Mouse (Mus musculus) CH12.LX (cell line): Measurements from ENCODE around the gene Mylk3. TPM values are rescaled to one million over a fixed set of nuclear protein-coding genes. Genes with fewer than 3 reads are reported as not detected.

ENCODE experiments used
- DNase-seq: peaks from one replicate; pipeline ENCODE4 v3.0.0-alpha.2; 2013; ENCODE audit errors: extremely low read depth
- H3K27ac ChIP-seq: 2 replicates; pipeline ENCODE4 v1.5.1; 2012; ENCODE audit warnings: low read depth, mild to moderate bottlenecking, control low read depth, moderate library complexity; ENCODE audit not compliant: insufficient read depth
- H3K27me3 ChIP-seq: replicated peaks from 2 replicates; pipeline ENCODE3; 2012; ENCODE audit warnings: inconsistent platforms
- H3K36me3 ChIP-seq, 2 experiments: replicated peaks in 1 of 2; 2 replicates each; pipeline versions ENCODE3 to v1.6.1; 2012; ENCODE audit warnings: inconsistent platforms in 1 of 2, low read length in 1 of 2, mild to moderate bottlenecking in 1 of 2, mixed read lengths in 1 of 2, moderate library complexity in 1 of 2; ENCODE audit not compliant: control insufficient read depth in 1 of 2, insufficient read depth in 1 of 2
- H3K4me1 ChIP-seq, 2 experiments: 2 replicates each; pipeline ENCODE4 v1.6.1; 2012; ENCODE audit warnings: inconsistent platforms in 1 of 2, moderate library complexity in 1 of 2; ENCODE audit not compliant: insufficient read depth in 2 of 2, control insufficient read depth in 1 of 2
- H3K4me2 ChIP-seq: 2 replicates; pipeline ENCODE4 v1.6.1; 2012; ENCODE audit warnings: low read depth, mild to moderate bottlenecking, control low read depth; ENCODE audit not compliant: poor library complexity, insufficient read depth, severe bottlenecking
- H3K4me3 ChIP-seq, 3 experiments: fragments of 150-350 bp in 1 of 3; sonication (generic) in 1 of 3; replicated peaks in 1 of 3; 2 replicates each; pipeline versions ENCODE3 to v1.5.1; 2011 to 2012; ENCODE audit warnings: low read depth in 2 of 3, low read length in 2 of 3, mild to moderate bottlenecking in 2 of 3, moderate library complexity in 2 of 3, control low read depth in 1 of 3, improper control_type of control experiment in 1 of 3, inconsistent platforms in 1 of 3, mixed read lengths in 1 of 3; ENCODE audit not compliant: poor library complexity in 1 of 3
- H3K79me2 ChIP-seq: replicated peaks from 2 replicates; pipeline ENCODE4 v1.6.1; 2012; ENCODE audit warnings: mild to moderate bottlenecking, moderate library complexity; ENCODE audit not compliant: control insufficient read depth, poor library complexity, insufficient read depth, severe bottlenecking; ENCODE audit errors: extremely low read depth
- H3K9ac ChIP-seq: 2 replicates; pipeline ENCODE4 v1.6.1; 2012; ENCODE audit warnings: low read depth, mild to moderate bottlenecking, control low read depth, moderate library complexity; ENCODE audit not compliant: insufficient read depth
- H3K9me3 ChIP-seq: replicated peaks from 2 replicates; pipeline ENCODE3; 2012; ENCODE audit warnings: low read length, inconsistent platforms, mixed read lengths
- CHD1 ChIP-seq: IDR thresholded peaks from 2 replicates; pipeline ENCODE4 v1.6.1; 2012; ENCODE audit warnings: low read depth, low read length, improper control_type of control experiment, inconsistent platforms
- CHD2 ChIP-seq: IDR thresholded peaks from 2 replicates; pipeline ENCODE4 v1.6.1; 2011; ENCODE audit warnings: low read length, improper control_type of control experiment
- CTCF ChIP-seq, 2 experiments: IDR thresholded peaks in 1 of 2; conservative IDR thresholded peaks in 1 of 2; 2 replicates each; pipeline ENCODE4 v1.5.1; 2011 to 2012; ENCODE audit warnings: low read depth in 2 of 2, low read length in 2 of 2, improper control_type of control experiment in 1 of 2, inconsistent platforms in 1 of 2, mild to moderate bottlenecking in 1 of 2, moderate library complexity in 1 of 2
- E2F4 ChIP-seq: IDR thresholded peaks from 2 replicates; pipeline ENCODE4 v1.6.1; 2011; ENCODE audit warnings: low read depth, low read length, improper control_type of control experiment; ENCODE audit not compliant: insufficient replicate concordance
- ELF1 ChIP-seq: IDR thresholded peaks from 2 replicates; pipeline ENCODE4 v1.6.1; 2014; ENCODE audit warnings: low read depth, mild to moderate bottlenecking, inconsistent platforms, low read length, improper control_type of control experiment
- EP300 ChIP-seq: IDR thresholded peaks from 2 replicates; pipeline ENCODE4 v1.6.1; 2011; ENCODE audit warnings: low read length, improper control_type of control experiment
- ETS1 ChIP-seq: conservative IDR thresholded peaks from 2 replicates; pipeline ENCODE4 v1.6.1; 2012; ENCODE audit warnings: low read depth, mild to moderate bottlenecking, inconsistent platforms, low read length, improper control_type of control experiment, moderate library complexity
- HCFC1 ChIP-seq: IDR thresholded peaks from 2 replicates; pipeline ENCODE4 v1.6.1; 2012; ENCODE audit warnings: low read depth, mild to moderate bottlenecking, inconsistent platforms, low read length, improper control_type of control experiment
- JUN ChIP-seq: IDR thresholded peaks from 2 replicates; pipeline ENCODE4 v1.6.1; 2011; ENCODE audit warnings: low read depth, mild to moderate bottlenecking, low read length, improper control_type of control experiment, moderate library complexity; ENCODE audit not compliant: insufficient read depth
- JUND ChIP-seq: conservative IDR thresholded peaks from 2 replicates; pipeline ENCODE4 v1.6.1; 2011; ENCODE audit warnings: low read depth, low read length, improper control_type of control experiment
- MAX ChIP-seq: IDR thresholded peaks from 2 replicates; pipeline ENCODE4 v1.6.1; 2011; ENCODE audit warnings: low read length, improper control_type of control experiment
- MEF2A ChIP-seq: IDR thresholded peaks from 2 replicates; pipeline ENCODE4 v1.6.1; 2014; ENCODE audit warnings: low read depth, mild to moderate bottlenecking, inconsistent platforms, low read length, improper control_type of control experiment, borderline replicate concordance
- MYC ChIP-seq: IDR thresholded peaks from 2 replicates; pipeline ENCODE4 v1.6.1; 2011; ENCODE audit warnings: low read depth, mild to moderate bottlenecking, improper control_type of control experiment, low read length
- NELFE ChIP-seq: IDR thresholded peaks from 2 replicates; pipeline ENCODE4 v1.6.1; 2011; ENCODE audit warnings: low read depth, low read length, improper control_type of control experiment
- PAX5 ChIP-seq: IDR thresholded peaks from 2 replicates; pipeline ENCODE4 v1.6.1; 2012; ENCODE audit warnings: low read length, inconsistent platforms, mixed read lengths
- POLR2AphosphoS2 ChIP-seq: IDR thresholded peaks from 2 replicates; pipeline ENCODE4 v1.6.1; 2011; ENCODE audit warnings: low read depth, low read length, improper control_type of control experiment
- RAD21 ChIP-seq: IDR thresholded peaks from 2 replicates; pipeline ENCODE4 v1.6.1; 2011; ENCODE audit warnings: low read depth, mild to moderate bottlenecking, low read length, improper control_type of control experiment, moderate library complexity
- SMC3 ChIP-seq: IDR thresholded peaks from 2 replicates; pipeline ENCODE4 v1.6.1; 2011; ENCODE audit warnings: low read depth, low read length, improper control_type of control experiment
- TBP ChIP-seq: conservative IDR thresholded peaks from 2 replicates; pipeline ENCODE4 v1.6.1; 2011; ENCODE audit warnings: low read depth, low read length, improper control_type of control experiment
- TCF12 ChIP-seq: IDR thresholded peaks from 2 replicates; pipeline ENCODE4 v1.6.1; 2014; ENCODE audit warnings: low read depth, mild to moderate bottlenecking, inconsistent platforms, low read length, improper control_type of control experiment
- UBTF ChIP-seq: IDR thresholded peaks from 2 replicates; pipeline ENCODE4 v1.6.1; 2012; ENCODE audit warnings: low read depth, mild to moderate bottlenecking, inconsistent platforms, low read length, improper control_type of control experiment, moderate library complexity
- USF1 ChIP-seq: IDR thresholded peaks from 2 replicates; pipeline ENCODE4 v1.6.1; 2014; ENCODE audit warnings: low read depth, mild to moderate bottlenecking, inconsistent platforms, low read length, improper control_type of control experiment
- ZC3H11A ChIP-seq: IDR thresholded peaks from 2 replicates; pipeline ENCODE4 v1.6.1; 2012; ENCODE audit warnings: low read depth, mild to moderate bottlenecking, inconsistent platforms, low read length, improper control_type of control experiment
- ZKSCAN1 ChIP-seq: IDR thresholded peaks from 2 replicates; pipeline ENCODE4 v1.6.1; 2012; ENCODE audit warnings: low read depth, inconsistent platforms, low read length, improper control_type of control experiment, borderline replicate concordance
- ZMIZ1 ChIP-seq: IDR thresholded peaks from 2 replicates; pipeline ENCODE4 v1.6.1; 2012; ENCODE audit warnings: low read depth, mild to moderate bottlenecking, inconsistent platforms, low read length, improper control_type of control experiment
- ZNF384 ChIP-seq: IDR thresholded peaks from 2 replicates; pipeline ENCODE4 v1.6.1; 2012; ENCODE audit warnings: low read depth, low read length, improper control_type of control experiment, inconsistent platforms
- dilution Hi-C: fragments of 300-500 bp; cut with MboI; formaldehyde crosslinking; loops from 2 replicates; pipeline ENCODE4 v1.14.3; 2020; ENCODE audit warnings: low sequenced_read_pairs; ENCODE audit not compliant: extremely low pct_unique_long_range_greater_than_20kb, extremely low pct_ligation_motif_present
- in situ Hi-C: fragments of 300-500 bp; cut with MboI; formaldehyde crosslinking; loops from 3 replicates; pipeline ENCODE4 v1.14.3; 2019; ENCODE audit warnings: low sequenced_read_pairs, low pct_ligation_motif_present, low pct_unique_long_range_greater_than_20kb, mixed read lengths
- polyA plus RNA-seq: library from polyadenylated mRNA; unstranded; fragments of >175 nt; gene quantifications from 2 replicates; pipeline ENCODE4 v1.2.1, GENCODE M21; 2012; ENCODE audit warnings: low read depth; ENCODE audit not compliant: insufficient read length
- total RNA-seq, 2 experiments: library from RNA; depleted of rRNA; stranded (reverse); fragments of 300-350 nt in 1 of 2; fragments of >200 nt in 1 of 2; gene quantifications; 2 replicates each; pipeline ENCODE4 v1.2.3; 2012 to 2014

Mylk3 gene
- total and polyA plus RNA-seq, 3 experiments: 0.07 to 0.08 TPM; not detected in 1

DNA sequence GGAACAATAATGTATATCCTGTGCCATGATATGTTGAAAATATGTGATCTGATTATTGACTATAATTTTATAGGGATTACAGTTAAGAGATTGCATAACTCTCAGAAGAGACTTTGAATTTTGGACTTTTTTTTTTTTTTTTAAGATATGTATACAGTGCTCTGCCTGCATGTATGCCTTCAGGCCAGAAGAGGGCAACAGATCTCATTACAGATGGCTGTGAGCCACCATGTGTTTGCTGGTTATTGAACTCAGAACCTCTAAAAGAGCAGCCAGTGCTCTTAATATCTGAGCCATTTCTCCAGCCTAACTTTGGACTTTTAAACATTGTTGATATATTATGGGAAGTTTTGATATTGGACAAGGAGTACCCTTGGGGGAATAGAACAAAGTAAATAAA lies 74.4 kb downstream of the Mylk3 start:
- DNase-seq: peak; percentile 42
- H3K36me3 ChIP-seq: peaks cover 7 to 28% of the 10 kb centered on the region in 2 experiments
- no peak overlapping the region for H3K4me3 ChIP-seq
- in situ Hi-C loops (loop anchor here (5.0 to 25.0 kb wide), 2 partner anchors 91 to 226 kb away; no protein-coding TSS in a partner anchor), dilution Hi-C loops (no loop called here)
- no peaks in the 10 kb centered on the region for H3K4me1 ChIP-seq
- H3K79me2 ChIP-seq: no peaks in the 10 kb centered on the region
- no peak overlapping the region for H3K4me2 ChIP-seq
- TF ChIP-seq ZMIZ1: no peak
- TF ChIP-seq PAX5: no peak
- TF ChIP-seq SMC3: peak; percentile 65
- TF ChIP-seq RAD21: peak; percentile 60
- no peak for TF ChIP-seq MEF2A
- no peak for TF ChIP-seq HCFC1
- no peak for TF ChIP-seq CHD2
- peak in 1 of 2 experiments; percentile 80; a peak in 3 of 4 replicates for TF ChIP-seq CTCF (conservative IDR thresholded peaks at IDR 0.05 in 1 of 2, IDR thresholded peaks at IDR 0.05 in 1 of 2; ENCODE audit: low read depth in 2 of 2, low read length in 2 of 2)
- no peak for TF ChIP-seq JUN
- TF ChIP-seq TBP: no peak
- no peak for TF ChIP-seq JUND
- no peak for TF ChIP-seq ELF1
- TF ChIP-seq TCF12: no peak
- no peak for TF ChIP-seq ZKSCAN1
- TF ChIP-seq CHD1: no peak
- no peak for TF ChIP-seq POLR2AphosphoS2
- no peak for TF ChIP-seq MAX
- TF ChIP-seq USF1: no peak
- TF ChIP-seq ZC3H11A: peak; percentile 8; the same call in 1 of the 2 replicates
- TF ChIP-seq ZNF384: peak; percentile 96
- no peak for TF ChIP-seq EP300
- TF ChIP-seq E2F4: no peak
- TF ChIP-seq MYC: peak; percentile 82
- TF ChIP-seq NELFE: no peak
- TF ChIP-seq, all 38 proteins: peak for 6
- Histone ChIP-seq H3K9ac (no peak overlapping the region), H3K27ac (no peak overlapping the region), H3K27me3 (no peaks in the 10 kb centered on the region), H3K9me3 (peaks cover 3% of the 10 kb centered on the region)

DNA sequence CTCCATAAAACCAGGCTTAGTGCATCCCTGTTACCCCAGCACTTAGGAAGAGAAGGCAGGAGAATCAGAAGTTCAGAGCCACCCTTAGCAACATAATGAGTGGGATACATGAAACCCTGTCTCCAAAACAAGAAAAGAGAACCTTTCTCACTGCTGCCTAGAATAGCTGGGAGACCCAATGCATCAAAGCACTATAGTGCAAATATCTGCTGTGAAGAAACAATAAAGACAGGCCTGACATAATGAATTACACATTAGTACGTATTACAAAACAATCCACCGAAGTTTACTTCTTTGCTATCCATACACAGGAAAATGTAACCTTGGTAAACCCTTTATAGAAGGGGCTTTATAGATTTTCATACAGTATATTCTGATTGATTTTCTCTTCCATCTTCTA lies 77.6 kb downstream of the Mylk3 start:
- H3K4me2 ChIP-seq: no peak overlapping the region
- in situ Hi-C loops (loop anchor here (25.0 kb wide), 1 partner anchor 229 kb away; no protein-coding TSS in a partner anchor), dilution Hi-C loops (no loop called here)
- peaks cover 0 to 2% of the 10 kb centered on the region in 2 experiments; a peak in 2 of 4 replicates for H3K4me1 ChIP-seq
- no peak overlapping the region for H3K27ac ChIP-seq
- H3K36me3 ChIP-seq: peaks cover 26 to 57% of the 10 kb centered on the region in 2 experiments
- no peak overlapping the region for H3K4me3 ChIP-seq
- H3K27me3 ChIP-seq: no peaks in the 10 kb centered on the region
- no peaks in the 10 kb centered on the region for H3K9me3 ChIP-seq
- H3K79me2 ChIP-seq: peaks cover 3% of the 10 kb centered on the region; the same call in 1 of the 2 replicates
- TF ChIP-seq POLR2AphosphoS2 (no peak), JUN (no peak), TCF12 (no peak), ZMIZ1 (no peak), CHD1 (no peak), UBTF (no peak), MAX (no peak), SMC3 (no peak), NELFE (no peak), PAX5 (no peak), ETS1 (no peak), ZNF384 (no peak)
- no peak for DNase-seq
- no peak overlapping the region for H3K9ac ChIP-seq
